Mouse (Mus musculus): Measurements from ENCODE around the gene Tbc1d10a.
"Not testable (repeated sequence)": the region's sequence is repeated elsewhere in the genome, so short reads cannot be mapped to it uniquely, and the experiment has no call there.

Tbc1d10a gene

GRCm38 (mm10) chr11:4184251-4184952, 2.2 kb upstream of the Tbc1d10a start:
- DNase-seq (ENCODE audit: low spot score), result no peak

DNA sequence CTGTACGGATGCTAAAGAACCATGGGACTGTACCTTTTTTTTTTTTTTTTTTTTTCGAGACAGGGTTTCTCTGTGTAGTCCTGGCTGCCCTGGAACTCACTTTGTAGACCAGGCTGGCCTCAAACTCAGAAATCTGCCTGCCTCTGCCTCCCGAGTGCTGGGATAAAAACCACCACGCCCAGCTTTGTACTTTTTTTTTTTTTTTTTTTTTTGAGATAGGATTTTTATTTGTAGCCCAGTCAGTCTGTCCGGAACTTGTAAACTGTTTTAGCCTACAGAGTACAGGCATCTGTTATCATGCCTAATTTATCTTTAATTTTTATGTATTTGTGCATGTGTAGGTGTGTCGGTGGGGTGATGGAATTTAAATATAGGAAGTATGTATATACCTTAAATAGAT, 1.1 kb upstream of the Tbc1d10a start:
- not testable (repeated sequence) for DNase-seq (ENCODE audit: low spot score)

- no peak for DNase-seq (ENCODE audit: low spot score)
Observed at GRCm38 (mm10) chr11:4187318-4187700, 720 bp downstream of the Tbc1d10a start.

DNA sequence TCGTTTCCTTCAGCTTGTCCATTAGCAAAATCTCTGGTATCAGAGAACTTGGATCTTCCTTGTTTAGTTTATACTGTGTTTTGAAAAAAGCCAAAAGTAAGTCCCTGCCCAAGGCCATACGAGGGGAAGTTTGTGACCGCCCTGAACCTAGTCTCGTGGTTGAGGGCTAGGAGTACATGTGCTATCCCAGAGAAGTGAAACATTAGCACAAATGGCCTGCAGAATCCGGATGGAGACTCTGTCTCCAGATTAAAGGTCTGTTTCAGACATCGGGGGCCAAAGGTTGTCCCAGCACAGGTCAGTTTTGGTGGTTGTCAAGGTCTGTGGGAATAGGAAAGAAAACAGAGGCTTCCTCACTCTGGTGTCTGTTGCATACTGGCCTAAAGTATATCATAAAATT, 2.6 kb downstream of the Tbc1d10a start:
- no peak for DNase-seq (ENCODE audit: low spot score)

GRCm38 (mm10) chr11:4190677-4191076, 4.1 kb downstream of the Tbc1d10a start:
- no peak for DNase-seq (ENCODE audit: low spot score)

- no peak for DNase-seq (ENCODE audit: low spot score)
Observed at GRCm38 (mm10) chr11:4192757-4193156, 6.2 kb downstream of the Tbc1d10a start.

GRCm38 (mm10) chr11:4193420-4193819, 6.8 kb downstream of the Tbc1d10a start:
- no peak for DNase-seq (ENCODE audit: low spot score)

GRCm38 (mm10) chr11:4195597-4196031, 9.0 kb downstream of the Tbc1d10a start:
- no peak for DNase-seq (ENCODE audit: low spot score)

DNA sequence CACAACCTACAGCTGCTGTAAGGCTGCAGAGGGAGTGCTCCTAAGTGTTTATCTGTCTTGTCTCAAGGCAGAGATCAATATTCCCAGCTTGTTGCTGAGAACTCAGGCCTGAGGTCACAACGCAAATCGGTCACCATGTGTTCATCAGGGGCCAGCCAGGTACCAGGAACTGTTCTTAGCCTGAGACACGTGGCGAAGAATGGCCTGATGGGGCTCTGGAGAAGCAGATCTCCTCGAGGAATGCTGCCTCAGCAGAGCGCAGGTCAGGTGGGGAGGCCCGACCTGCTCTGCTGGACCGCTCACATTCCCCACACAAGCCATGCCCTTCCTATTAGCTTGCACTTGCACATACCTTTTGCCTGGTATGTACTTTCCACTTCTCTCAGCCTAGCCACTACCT, 10.0 kb downstream of the Tbc1d10a start:
- DNase-seq (ENCODE audit: low spot score), result no peak

GRCm38 (mm10) chr11:4197691-4198090, 11.1 kb downstream of the Tbc1d10a start:
- no peak for DNase-seq (ENCODE audit: low spot score)

DNA sequence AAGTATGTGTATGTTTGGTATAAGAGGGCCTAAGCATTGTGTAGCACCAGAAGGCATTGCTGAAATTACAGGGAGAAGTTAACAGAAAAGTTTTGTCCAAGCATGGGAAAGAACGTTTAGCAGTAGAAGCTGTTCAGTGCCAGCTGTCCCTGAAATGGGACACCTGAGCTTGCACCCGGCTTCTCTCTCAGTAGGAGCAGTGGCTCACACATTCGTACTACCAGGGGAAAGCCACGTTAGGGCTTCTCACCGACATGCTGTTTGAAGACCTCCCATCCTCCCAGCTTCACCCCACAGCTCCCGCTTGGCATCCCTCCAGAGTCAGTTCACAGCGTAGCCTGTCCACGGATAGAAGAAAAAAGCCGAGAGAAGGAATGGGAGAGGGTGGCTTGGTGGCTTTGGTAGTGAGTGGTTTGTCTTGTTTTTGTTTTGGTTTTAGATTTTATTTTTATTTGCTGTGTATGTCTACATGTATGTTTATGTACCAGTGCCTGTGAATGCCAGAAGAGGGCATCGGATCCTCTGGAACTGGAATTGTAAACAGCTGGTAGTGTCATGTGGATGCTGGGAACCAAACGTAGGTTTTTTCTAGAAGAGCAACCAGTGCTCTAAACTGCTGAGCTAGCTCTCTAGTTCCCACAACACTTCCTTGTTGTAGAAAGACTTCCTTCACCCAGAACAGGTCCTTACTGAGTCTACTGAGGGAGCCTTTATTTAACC, 15.6 kb downstream of the Tbc1d10a start:
- no peak for DNase-seq (ENCODE audit: low spot score)

GRCm38 (mm10) chr11:4202995-4203704, 16.6 kb downstream of the Tbc1d10a start:
- no peak for DNase-seq (ENCODE audit: low spot score)

DNA sequence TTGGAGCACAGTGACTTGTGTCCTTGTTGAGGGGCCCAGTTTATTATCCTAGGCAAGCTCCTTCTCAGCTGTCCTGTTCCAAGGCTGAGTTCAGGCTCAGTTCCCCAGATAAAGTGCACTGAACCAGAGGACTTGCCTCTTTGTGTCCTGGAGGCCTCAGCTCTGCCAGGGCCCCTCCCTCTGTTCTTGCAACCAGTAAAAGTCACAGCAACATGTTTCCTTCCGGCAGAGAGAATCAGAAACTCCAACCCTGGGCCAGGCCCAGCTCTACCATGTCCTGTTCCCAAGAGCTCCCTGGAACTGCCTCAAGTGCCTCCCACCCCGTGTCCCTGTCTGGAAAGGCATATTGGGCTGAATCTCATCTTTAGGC, 17.1 kb downstream of the Tbc1d10a start:
- no peak for DNase-seq (ENCODE audit: low spot score)

- no peak for DNase-seq (ENCODE audit: low spot score)
Observed at GRCm38 (mm10) chr11:4205097-4205655, 18.6 kb downstream of the Tbc1d10a start.

GRCm38 (mm10) chr11:4205951-4206350, 19.4 kb downstream of the Tbc1d10a start:
- DNase-seq (ENCODE audit: low spot score), result no peak

DNA sequence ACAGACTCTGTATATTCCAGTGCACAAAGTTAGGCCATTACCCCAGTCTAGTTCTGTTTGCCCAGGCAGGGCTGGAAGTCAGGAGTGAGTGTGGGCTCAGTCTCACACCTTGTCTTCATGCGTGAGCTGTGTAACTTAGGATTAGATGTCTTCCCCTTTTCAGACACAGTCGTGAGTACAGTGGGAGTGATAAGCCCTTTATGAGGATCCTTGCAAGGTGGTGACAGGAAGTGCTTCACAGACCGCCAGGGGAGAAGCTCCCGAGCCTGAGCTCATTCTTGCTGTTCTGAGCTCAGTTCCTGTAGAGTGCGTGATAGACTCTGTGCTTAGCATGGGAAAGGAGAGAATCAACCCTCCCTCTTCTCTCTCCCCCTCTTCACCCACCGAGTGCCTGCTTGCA, 20.0 kb downstream of the Tbc1d10a start:
- no peak for DNase-seq (ENCODE audit: low spot score)

DNA sequence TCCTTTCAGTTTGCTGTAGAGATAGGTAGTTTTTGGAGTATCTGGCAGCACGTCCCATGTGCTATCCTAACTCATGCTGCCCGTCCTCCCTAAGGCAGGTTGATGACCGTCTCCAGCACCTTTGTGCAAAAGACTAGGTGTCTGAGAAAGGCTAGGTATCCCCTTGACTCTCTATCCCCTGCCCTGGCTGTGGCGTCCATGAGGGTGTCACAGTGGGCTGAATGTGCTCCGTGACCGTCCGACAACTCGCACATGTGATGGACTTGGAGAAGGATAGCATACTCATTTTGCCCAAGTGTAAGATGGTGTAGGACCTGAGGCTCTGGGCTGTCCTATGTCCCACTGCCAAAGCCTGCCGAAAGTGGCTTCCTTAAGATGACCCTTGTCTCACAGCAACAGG, 21.1 kb downstream of the Tbc1d10a start:
- no peak for DNase-seq (ENCODE audit: low spot score)

DNA sequence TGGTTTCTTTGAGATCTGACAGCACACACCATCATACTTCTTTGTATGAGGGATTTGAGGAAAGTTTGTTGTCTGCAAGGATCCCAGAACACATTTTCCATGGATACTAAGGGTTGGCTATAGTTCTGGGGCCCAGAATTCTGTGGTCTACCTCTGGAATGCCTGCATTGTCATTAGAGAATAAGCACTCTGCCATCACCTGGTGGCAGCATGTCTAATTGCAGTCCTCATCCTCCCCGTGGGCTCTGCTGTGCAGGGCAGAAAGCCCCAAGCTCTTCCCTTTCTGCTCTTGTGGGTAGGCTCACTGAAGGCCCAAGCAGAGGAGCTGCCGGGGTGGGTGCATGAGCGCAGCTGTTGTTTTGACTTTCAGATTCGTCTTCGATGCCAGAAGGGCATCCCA, 23.0 kb downstream of the Tbc1d10a start:
- DNase-seq (ENCODE audit: low spot score), result no peak

DNA sequence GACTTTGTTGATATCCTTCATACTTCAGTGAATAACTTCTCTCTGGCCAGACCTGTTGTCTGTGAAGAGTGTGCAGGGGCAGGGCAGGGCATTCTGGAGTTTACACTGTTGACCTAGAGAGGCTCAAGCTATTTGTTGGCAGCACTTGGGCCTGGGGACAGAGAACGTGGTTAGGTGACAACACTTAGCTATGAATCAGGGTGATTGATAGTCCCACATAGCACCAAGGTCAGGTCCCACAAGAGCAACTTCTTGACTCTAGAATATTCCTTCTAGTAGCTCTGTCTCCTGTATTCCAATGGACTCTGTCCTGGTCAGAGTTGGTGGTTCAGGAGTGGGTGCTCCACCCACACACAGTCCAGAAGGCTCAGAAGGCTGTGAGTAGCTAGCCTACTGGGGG, 24.2 kb downstream of the Tbc1d10a start:
- no peak for DNase-seq (ENCODE audit: low spot score)

DNA sequence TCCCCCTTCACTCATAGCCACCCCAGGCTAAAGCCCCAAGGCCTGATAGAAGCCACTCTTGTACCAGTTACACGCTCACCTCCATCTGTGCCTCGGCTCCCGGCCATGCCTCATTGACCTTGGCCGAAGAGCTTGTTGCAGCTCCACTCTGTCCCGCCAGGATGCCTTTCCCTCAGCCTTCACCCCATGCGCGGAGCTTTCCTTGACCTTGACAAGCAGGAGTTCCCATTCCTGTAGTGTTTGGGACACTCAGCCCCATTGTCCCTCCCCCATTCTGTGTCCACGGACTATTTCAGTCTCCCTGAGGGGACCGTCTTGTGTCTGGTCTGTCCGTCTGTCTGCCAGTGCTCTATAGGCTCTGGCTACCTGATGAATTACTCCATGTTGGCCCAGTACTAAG, 26.5 kb downstream of the Tbc1d10a start:
- no peak for DNase-seq (ENCODE audit: low spot score)

DNA sequence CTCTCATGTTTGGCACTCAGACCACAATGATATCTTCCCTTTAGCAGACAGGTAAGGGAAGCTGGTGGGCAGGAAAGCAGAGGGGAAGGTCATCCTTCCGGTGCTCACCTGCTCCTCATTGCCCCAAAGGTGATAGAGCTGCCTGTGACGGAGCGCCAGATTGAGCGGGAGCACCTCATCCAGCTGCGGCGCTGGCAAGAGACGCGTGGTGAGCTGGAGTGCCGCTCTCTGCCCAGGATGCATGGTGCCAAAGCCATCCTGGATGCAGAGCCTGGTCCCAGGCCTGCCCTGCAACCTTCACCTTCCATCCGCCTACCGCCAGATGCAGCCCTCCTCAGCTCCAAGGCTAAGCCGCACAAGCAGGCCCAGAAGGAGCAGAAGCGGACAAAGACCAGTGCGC, 28.0 kb downstream of the Tbc1d10a start:
- DNase-seq (ENCODE audit: low spot score), result no peak

DNA sequence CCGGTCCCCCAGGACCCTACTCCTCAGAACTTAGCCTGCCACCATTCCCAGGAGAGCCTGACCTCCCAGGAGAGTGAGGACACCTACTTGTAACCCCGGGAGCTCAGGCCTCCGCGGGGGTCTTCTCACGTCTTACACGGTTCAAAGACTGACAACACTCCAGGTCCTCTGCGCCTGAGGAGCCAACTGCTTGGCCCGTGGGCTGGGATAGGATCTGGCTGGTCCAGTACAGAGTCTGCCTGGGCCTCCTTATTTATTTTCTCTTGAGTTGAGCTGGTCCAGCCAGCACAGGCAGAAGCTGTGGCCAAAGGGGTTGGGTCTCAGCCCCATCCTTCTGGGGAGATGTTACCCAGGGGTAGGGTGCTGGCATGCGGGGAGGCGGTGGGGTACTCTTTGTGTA, 28.5 kb downstream of the Tbc1d10a start:
- no peak for DNase-seq (ENCODE audit: low spot score)
